Mouse (Mus musculus): ENCODE measurements at regions not wholly inside any gene's neighbourhood (a gene's known extent, or its start where the extent isn't known, plus 50 kb on each side); places are given as distances from the start of the nearest gene placed in this dataset.

GRCm38 (mm10) chr6:53218871-53219286 is 68.2 kb upstream of the Creb5 start:
- TF ChIP-seq CTCF (IDR thresholded peaks at IDR 0.05; ENCODE audit: insufficient read depth, low read length) (no peak), POLR2A (IDR thresholded peaks at IDR 0.05; ENCODE audit: borderline replicate concordance, extremely low read depth, low read depth, low read length) (no peak)
